Mouse (Mus musculus) limb, embryonic 13.5 days (tissue): ENCODE results near the gene Mfap2. TPM values are rescaled to one million over a fixed set of nuclear protein-coding genes. Genes with fewer than 3 reads are reported as not detected.
A peak's percentile ranks its signal among the peaks of the same experiment; 100 is the strongest.

Experiments
- ATAC-seq: fragments of 200-750 bp; cut with Nextera tagmentation; 2 replicates; pipeline ENCODE4 v1.8.0; 2017; ENCODE audit warnings: low read depth, moderate number of reproducible peaks, moderate TSS enrichment; ENCODE audit not compliant: low FRiP score
- H3K27ac ChIP-seq: fragments of 300-500 bp; sonication (generic); 2 replicates; pipeline ENCODE4 v1.5.1; 2015; ENCODE audit warnings: inconsistent platforms, mild to moderate bottlenecking, moderate library complexity
- H3K27me3 ChIP-seq: fragments of 300-500 bp; sonication (generic); 2 replicates; pipeline ENCODE4 v1.6.1; 2015; ENCODE audit warnings: mild to moderate bottlenecking, inconsistent platforms
- H3K36me3 ChIP-seq: fragments of 300-500 bp; sonication (generic); 2 replicates; pipeline ENCODE4 v1.6.1; 2015; ENCODE audit warnings: inconsistent platforms, mild to moderate bottlenecking, moderate library complexity
- H3K4me1 ChIP-seq: fragments of 300-500 bp; sonication (generic); 2 replicates; pipeline ENCODE4 v1.6.1; 2015; ENCODE audit warnings: inconsistent platforms
- H3K4me2 ChIP-seq: fragments of 300-500 bp; sonication (generic); replicated peaks from 2 replicates; pipeline ENCODE4 v1.6.1; 2015; ENCODE audit warnings: inconsistent platforms, mild to moderate bottlenecking, moderate library complexity
- H3K4me3 ChIP-seq: fragments of 300-500 bp; sonication (generic); 2 replicates; pipeline ENCODE4 v1.5.1; 2015; ENCODE audit warnings: moderate library complexity, mild to moderate bottlenecking, inconsistent platforms
- H3K9ac ChIP-seq: fragments of 300-500 bp; sonication (generic); 2 replicates; pipeline ENCODE4 v1.6.1; 2015; ENCODE audit warnings: mild to moderate bottlenecking, inconsistent platforms
- H3K9me3 ChIP-seq: fragments of 300-500 bp; sonication (generic); 2 replicates; pipeline ENCODE4 v1.6.1; 2016; ENCODE audit warnings: inconsistent platforms
- WGBS: fragments of 180-500 bp; shearing (Covaris S2); methylation state at CpG from one replicate; pipeline ENCODE4 v1.1.7; 2015; 5-methylcytosine and 5-hydroxymethylcytosine counted together
- polyA plus RNA-seq: library from polyadenylated mRNA; unstranded; fragments of >200 nt; fragmentation: Nextera tagmentation; extraction: Ambion mirVana; gene quantifications from 2 replicates; pipeline ENCODE4 v1.2.1, GENCODE M21; 2015

Gene Mfap2
- polyA plus RNA-seq, 1 experiment from 2014 or later: 757 TPM

DNA sequence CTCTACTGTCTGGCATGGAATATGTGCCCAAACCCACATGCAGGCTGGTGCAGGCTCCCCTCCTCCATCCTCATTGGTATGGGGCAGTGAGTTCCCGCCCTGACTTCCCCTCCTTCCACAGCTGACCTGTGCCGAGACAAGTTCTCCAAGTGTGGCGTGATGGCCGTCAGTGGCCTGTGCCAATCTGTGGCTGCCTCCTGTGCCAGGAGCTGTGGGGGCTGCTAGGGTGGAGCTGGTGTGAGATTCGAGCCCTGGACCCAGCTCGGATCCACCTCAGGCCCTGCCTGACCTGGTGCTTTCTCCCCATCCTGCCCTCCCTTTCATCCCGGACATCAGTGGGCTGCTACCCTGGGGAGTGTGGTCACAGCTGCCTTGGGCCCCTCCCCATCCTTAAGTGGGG lies 5.1 kb downstream of the Mfap2 start:
- peak overlapping the region; percentile 48; the same call in 1 of the 2 replicates for H3K27ac ChIP-seq
- no peaks in the 10 kb centered on the region for H3K27me3 ChIP-seq
- no peaks in the 10 kb centered on the region for H3K9me3 ChIP-seq
- peak overlapping the region; percentile 31; the same call in 1 of the 2 replicates for H3K9ac ChIP-seq
- no peak for ATAC-seq
- WGBS: 76% methylated on average over 7 of the region's 7 CpGs
- peaks cover 83% of the 10 kb centered on the region for H3K4me1 ChIP-seq
- peaks cover 66% of the 10 kb centered on the region for H3K36me3 ChIP-seq
- H3K4me3 ChIP-seq: no peak overlapping the region
- H3K4me2 ChIP-seq: no peak overlapping the region

DNA sequence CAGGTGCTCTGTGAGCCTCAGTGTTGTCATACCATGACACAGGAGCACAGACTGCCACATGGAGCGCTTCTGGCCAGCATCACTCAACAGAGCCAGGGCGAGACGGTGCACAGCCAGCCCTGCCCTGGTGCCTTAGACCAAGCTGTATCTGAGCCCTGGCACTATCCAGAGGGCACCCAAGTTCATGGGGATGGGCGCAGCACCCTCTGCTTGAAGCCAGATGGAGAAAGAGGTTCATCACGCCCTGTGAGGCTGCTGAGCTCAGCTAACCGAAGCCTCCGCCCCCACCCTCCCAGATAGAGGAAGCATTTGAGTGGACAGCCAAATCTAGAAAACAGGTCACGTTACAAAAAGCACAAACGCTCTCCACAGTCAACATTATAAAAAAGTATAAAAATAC lies 6.1 kb downstream of the Mfap2 start:
- Histone ChIP-seq H3K27ac (peak overlapping the region; percentile 58; the same call in 1 of the 2 replicates), H3K27me3 (no peaks in the 10 kb centered on the region), H3K9ac (0 out of 2 replicates have a peak overlapping the region, but pooled peaks have one; percentile 19), H3K36me3 (peaks cover 66% of the 10 kb centered on the region), H3K4me1 (peaks cover 90% of the 10 kb centered on the region), H3K4me2 (no peak overlapping the region), H3K4me3 (no peak overlapping the region), H3K9me3 (no peaks in the 10 kb centered on the region)
- ATAC-seq: no peak
- WGBS: 81% methylated on average over 9 of the region's 9 CpGs

GRCm38 (mm10) chr4:141017657-141018436 lies 7.6 kb downstream of the Mfap2 start:
- peaks cover 62% of the 10 kb centered on the region for H3K36me3 ChIP-seq
- no peak for ATAC-seq
- peaks cover 86% of the 10 kb centered on the region for H3K4me1 ChIP-seq
- H3K9me3 ChIP-seq: no peaks in the 10 kb centered on the region
- no peak overlapping the region for H3K9ac ChIP-seq
- H3K27me3 ChIP-seq: no peaks in the 10 kb centered on the region
- no peak overlapping the region for H3K4me3 ChIP-seq
- H3K27ac ChIP-seq: peak overlapping the region; percentile 58; the same call in 1 of the 2 replicates
- H3K4me2 ChIP-seq: no peak overlapping the region
- 79% methylated on average over 29 of the region's 29 CpGs for WGBS

DNA sequence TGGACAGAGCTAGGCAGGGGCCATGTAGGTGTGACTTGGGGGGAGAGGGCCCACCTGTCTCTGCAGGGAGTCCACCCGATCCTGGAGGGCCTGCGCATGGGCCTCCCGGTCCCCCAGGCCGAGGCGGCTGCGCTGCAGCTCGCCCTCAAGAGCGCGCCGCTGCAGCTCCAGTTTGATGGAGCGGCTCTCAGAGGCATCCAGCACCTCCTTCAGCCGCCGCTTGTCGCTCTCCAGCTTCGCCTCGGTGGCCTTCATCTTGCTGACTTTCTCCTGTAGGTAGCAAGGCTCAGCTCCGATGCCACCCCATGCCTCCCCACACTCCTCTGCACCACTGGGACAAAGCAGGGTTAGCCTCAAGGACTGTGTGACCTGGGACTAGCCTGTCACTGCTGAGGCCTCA lies 10.0 kb downstream of the Mfap2 start:
- no peak overlapping the region for H3K4me3 ChIP-seq
- H3K27ac ChIP-seq: peak overlapping the region; percentile 97

GRCm38 (mm10) chr4:141020811-141021613 lies 10.8 kb downstream of the Mfap2 start:
- Histone ChIP-seq H3K4me2 (peak overlapping the region; percentile 54), H3K27me3 (no peaks in the 10 kb centered on the region), H3K27ac (peak overlapping the region; percentile 97), H3K36me3 (peaks cover 60% of the 10 kb centered on the region), H3K9ac (peak overlapping the region; percentile 27; the same call in 1 of the 2 replicates), H3K4me3 (0 out of 2 replicates have a peak overlapping the region, but pooled peaks have one; percentile 0), H3K4me1 (peaks cover 60% of the 10 kb centered on the region), H3K9me3 (no peaks in the 10 kb centered on the region)
- peak; percentile 75 for ATAC-seq
- 17% methylated on average over 14 of the region's 14 CpGs for WGBS

More for the DNA sequence above, 10.0 kb downstream of the Mfap2 start:
- Histone ChIP-seq H3K36me3 (peaks cover 60% of the 10 kb centered on the region), H3K9ac (peak overlapping the region; percentile 27; the same call in 1 of the 2 replicates), H3K4me2 (peak overlapping the region; percentile 54), H3K4me1 (peaks cover 67% of the 10 kb centered on the region), H3K27me3 (no peaks in the 10 kb centered on the region), H3K9me3 (no peaks in the 10 kb centered on the region)
- WGBS: 70% methylated on average over 17 of the region's 17 CpGs
- 0 out of 2 replicates have a peak, but pooled peaks have one; percentile 0 for ATAC-seq

DNA sequence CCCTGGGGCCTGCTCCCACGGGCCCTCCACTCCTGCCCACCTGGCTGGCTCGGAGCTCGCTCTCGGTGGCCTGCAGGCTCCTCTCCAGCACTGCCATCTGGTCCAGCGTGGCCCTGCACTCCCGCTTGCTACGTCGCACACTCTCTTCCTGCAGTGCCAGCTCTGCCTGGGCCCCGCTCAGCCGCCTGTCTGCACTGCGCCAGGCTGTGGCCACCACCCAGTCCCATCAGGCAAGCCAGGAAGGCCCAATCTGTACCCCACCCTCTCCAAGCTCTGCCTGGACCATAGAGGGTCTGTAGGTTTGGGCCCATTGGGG lies 11.4 kb downstream of the Mfap2 start:
- peak overlapping the region; percentile 97 for H3K27ac ChIP-seq
- H3K36me3 ChIP-seq: peaks cover 58% of the 10 kb centered on the region
- H3K4me3 ChIP-seq: no peak overlapping the region
- ATAC-seq: no peak; the same call in 1 of the 2 replicates
- H3K9ac ChIP-seq: peak overlapping the region; percentile 27; the same call in 1 of the 2 replicates
- H3K27me3 ChIP-seq: no peaks in the 10 kb centered on the region
- peaks cover 57% of the 10 kb centered on the region for H3K4me1 ChIP-seq
- peak overlapping the region; percentile 54 for H3K4me2 ChIP-seq
- 44% methylated on average over 11 of the region's 11 CpGs for WGBS
- H3K9me3 ChIP-seq: no peaks in the 10 kb centered on the region

DNA sequence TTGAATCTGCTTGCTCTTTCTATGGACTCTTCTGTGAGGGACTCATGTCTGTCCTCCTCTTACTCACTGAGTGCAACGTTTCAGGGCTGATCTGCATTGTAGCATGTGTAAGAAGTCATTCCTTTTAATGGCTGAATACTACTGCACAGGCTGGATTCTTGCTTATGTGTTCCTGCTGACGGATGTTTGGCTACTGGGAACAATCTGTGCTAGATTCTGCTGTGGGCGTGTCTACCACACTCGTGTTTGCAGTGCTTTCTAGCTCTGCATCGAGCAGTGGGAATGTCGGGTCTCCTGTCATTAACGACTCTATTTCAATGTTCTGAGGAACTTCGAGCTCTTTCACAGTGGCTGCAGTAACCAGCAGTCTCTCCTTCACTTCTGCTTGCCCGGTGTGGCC lies 13.8 kb downstream of the Mfap2 start:
- Histone ChIP-seq H3K4me2 (no peak overlapping the region), H3K36me3 (peaks cover 60% of the 10 kb centered on the region), H3K9me3 (no peaks in the 10 kb centered on the region), H3K9ac (no peak overlapping the region), H3K4me3 (no peak overlapping the region), H3K27me3 (no peaks in the 10 kb centered on the region), H3K27ac (no peak overlapping the region), H3K4me1 (peaks cover 34% of the 10 kb centered on the region)
- WGBS: 63% methylated on average over 9 of the region's 9 CpGs
- no peak for ATAC-seq

- Histone ChIP-seq H3K4me1 (peaks cover 25% of the 10 kb centered on the region), H3K4me3 (no peak overlapping the region), H3K4me2 (no peak overlapping the region), H3K9ac (no peak overlapping the region), H3K36me3 (peaks cover 68% of the 10 kb centered on the region), H3K27ac (no peak overlapping the region), H3K27me3 (no peaks in the 10 kb centered on the region), H3K9me3 (no peaks in the 10 kb centered on the region)
- no peak for ATAC-seq
- 80% methylated on average over 23 of the region's 27 CpGs for whole genome bisulfite sequencing
Observed at GRCm38 (mm10) chr4:141024992-141025391, 14.8 kb downstream of the Mfap2 start.

DNA sequence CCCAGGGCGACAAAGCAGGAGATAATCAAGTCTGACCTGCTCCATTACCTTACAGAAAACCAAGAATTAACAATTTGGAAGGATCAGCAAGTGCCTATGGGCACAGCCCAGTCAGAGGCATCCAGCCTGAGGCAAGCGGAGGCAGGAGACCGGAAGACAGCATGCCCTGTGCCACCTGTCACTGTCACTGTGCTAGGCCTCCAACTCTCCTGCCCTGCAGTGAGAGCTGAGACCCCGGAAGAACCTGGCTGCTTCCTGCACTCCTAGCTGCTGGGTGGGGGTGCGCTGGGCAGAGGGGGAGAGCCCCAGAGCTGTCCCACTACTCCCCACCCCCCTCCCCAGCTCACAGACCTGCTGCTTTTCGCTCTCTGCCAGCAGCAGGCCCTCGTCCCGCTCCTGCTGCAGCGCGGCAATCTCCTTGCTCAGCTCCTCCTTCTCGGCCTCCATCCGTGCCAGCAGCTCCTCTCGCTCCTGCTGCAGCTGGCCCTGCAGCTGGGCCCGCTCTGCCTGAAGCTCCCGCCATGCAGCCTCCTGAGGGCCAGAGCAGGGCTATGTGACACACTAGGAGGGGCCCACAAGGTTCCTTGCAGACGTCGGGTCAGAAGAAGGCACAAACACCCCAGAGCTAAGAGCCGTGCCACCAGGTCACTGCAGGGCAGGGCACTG lies 20.5 kb downstream of the Mfap2 start:
- H3K9ac ChIP-seq: no peak overlapping the region
- no peak overlapping the region for H3K4me2 ChIP-seq
- WGBS: 86% methylated on average over 17 of the region's 18 CpGs
- H3K27me3 ChIP-seq: no peaks in the 10 kb centered on the region
- no peak overlapping the region for H3K27ac ChIP-seq
- 0 out of 2 replicates have a peak, but pooled peaks cover 8% of the 10 kb centered on the region for H3K4me1 ChIP-seq
- no peak for ATAC-seq
- H3K36me3 ChIP-seq: peaks cover 84% of the 10 kb centered on the region
- no peaks in the 10 kb centered on the region for H3K9me3 ChIP-seq
- H3K4me3 ChIP-seq: no peak overlapping the region

DNA sequence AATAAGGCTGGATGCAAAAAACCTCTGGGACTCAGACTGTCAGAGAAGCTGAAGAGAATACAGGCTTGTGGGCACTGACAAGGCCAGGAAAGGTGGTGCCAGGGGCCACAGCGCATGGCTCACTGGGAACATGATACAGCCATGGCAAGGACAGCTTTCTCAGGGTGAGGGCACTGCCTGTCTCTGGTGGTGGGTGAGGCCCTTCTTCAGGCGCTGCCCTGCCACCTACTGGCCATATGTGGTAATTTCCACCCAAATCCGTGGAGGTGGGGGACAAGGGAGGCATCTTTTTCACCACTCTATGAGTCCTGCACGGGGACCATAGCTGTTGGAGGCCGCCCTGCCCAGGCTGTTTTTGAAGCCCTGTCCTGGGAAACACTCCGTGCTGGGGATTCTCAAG lies 21.5 kb downstream of the Mfap2 start:
- peak; percentile 19; the same call in 1 of the 2 replicates for ATAC-seq
- Histone ChIP-seq H3K27me3 (no peaks in the 10 kb centered on the region), H3K9me3 (no peaks in the 10 kb centered on the region), H3K4me1 (0 out of 2 replicates have a peak, but pooled peaks cover 8% of the 10 kb centered on the region), H3K4me2 (no peak overlapping the region), H3K4me3 (no peak overlapping the region), H3K27ac (no peak overlapping the region), H3K9ac (no peak overlapping the region), H3K36me3 (peaks cover 86% of the 10 kb centered on the region)
- 17% methylated on average over 6 of the region's 6 CpGs for WGBS

DNA sequence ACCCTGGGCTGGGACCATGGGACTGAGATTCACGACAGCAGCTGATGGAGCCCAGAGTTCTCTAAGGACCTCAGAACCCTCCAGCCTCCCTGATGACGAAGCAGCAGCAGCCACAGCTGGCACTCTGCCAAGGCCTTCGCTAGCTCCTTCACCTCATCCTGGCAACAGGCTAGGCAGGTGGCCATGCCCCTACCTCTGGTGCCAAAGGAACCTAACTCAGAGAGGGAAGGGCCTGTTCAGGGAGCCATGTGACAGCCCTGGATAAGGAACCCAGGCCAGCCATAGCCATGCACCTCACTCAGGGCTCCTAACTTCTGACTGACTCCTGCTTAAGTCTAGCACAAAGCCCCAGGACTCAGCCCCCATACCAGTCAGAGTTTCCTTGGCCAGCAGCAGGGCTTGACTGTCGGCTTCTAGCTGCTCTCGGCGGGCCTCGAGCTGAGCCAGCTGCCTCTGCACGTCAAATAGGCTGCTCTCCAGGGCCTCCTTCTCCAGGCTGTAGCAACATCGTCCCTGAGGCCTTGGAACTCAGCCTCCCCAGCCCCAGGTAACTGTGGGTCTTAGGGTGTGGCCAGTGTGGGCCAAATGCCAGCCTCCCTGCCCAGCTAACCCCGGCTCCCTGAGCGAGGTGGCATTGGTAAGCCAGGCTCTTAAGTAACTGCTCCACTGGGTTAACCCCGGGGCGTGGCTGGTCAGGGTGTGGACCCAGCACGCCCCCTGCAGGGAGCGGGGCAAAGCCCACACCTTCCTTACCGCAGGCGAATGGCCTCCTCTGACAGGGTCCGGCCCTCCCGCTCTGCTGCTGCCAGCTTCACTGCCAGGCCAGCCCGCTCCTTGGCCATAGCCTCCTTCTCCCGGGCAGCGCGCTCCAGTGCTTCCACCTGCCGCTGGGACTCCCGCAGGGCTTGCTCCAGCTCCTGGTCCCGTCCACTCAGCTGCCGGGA lies 23.7 kb downstream of the Mfap2 start:
- WGBS: 77% methylated on average over 27 of the region's 27 CpGs
- Histone ChIP-seq H3K27me3 (no peaks in the 10 kb centered on the region), H3K4me2 (no peak overlapping the region), H3K27ac (peak overlapping the region; percentile 6; the same call in 1 of the 2 replicates), H3K36me3 (peaks cover 85% of the 10 kb centered on the region), H3K4me3 (no peak overlapping the region), H3K9ac (peak overlapping the region; percentile 48; the same call in 1 of the 2 replicates), H3K9me3 (no peaks in the 10 kb centered on the region), H3K4me1 (0 out of 2 replicates have a peak, but pooled peaks cover 8% of the 10 kb centered on the region)
- no peak for ATAC-seq
